Mouse (Mus musculus) CH12.LX (cell line): ENCODE measurements around the gene Rap1a. TPM values are rescaled to one million over a fixed set of nuclear protein-coding genes. Genes with fewer than 3 reads are reported as not detected.
A peak's percentile ranks its signal among the peaks of the same experiment; 100 is the strongest.

ENCODE experiments used
- DNase-seq: peaks from one replicate; pipeline ENCODE4 v3.0.0-alpha.2; 2013; ENCODE audit errors: extremely low read depth
- H3K27ac ChIP-seq: 2 replicates; pipeline ENCODE4 v1.5.1; 2012; ENCODE audit warnings: low read depth, mild to moderate bottlenecking, control low read depth, moderate library complexity; ENCODE audit not compliant: insufficient read depth
- H3K27me3 ChIP-seq: replicated peaks from 2 replicates; pipeline ENCODE3; 2012; ENCODE audit warnings: inconsistent platforms
- H3K36me3 ChIP-seq, 2 experiments: replicated peaks in 1 of 2; 2 replicates each; pipeline versions ENCODE3 to v1.6.1; 2012; ENCODE audit warnings: inconsistent platforms in 1 of 2, low read length in 1 of 2, mild to moderate bottlenecking in 1 of 2, mixed read lengths in 1 of 2, moderate library complexity in 1 of 2; ENCODE audit not compliant: control insufficient read depth in 1 of 2, insufficient read depth in 1 of 2
- H3K4me1 ChIP-seq, 2 experiments: 2 replicates each; pipeline ENCODE4 v1.6.1; 2012; ENCODE audit warnings: inconsistent platforms in 1 of 2, moderate library complexity in 1 of 2; ENCODE audit not compliant: insufficient read depth in 2 of 2, control insufficient read depth in 1 of 2
- H3K4me2 ChIP-seq: 2 replicates; pipeline ENCODE4 v1.6.1; 2012; ENCODE audit warnings: low read depth, mild to moderate bottlenecking, control low read depth; ENCODE audit not compliant: poor library complexity, insufficient read depth, severe bottlenecking
- H3K4me3 ChIP-seq, 3 experiments: fragments of 150-350 bp in 1 of 3; sonication (generic) in 1 of 3; replicated peaks in 1 of 3; 2 replicates each; pipeline versions ENCODE3 to v1.5.1; 2011 to 2012; ENCODE audit warnings: low read depth in 2 of 3, low read length in 2 of 3, mild to moderate bottlenecking in 2 of 3, moderate library complexity in 2 of 3, control low read depth in 1 of 3, improper control_type of control experiment in 1 of 3, inconsistent platforms in 1 of 3, mixed read lengths in 1 of 3; ENCODE audit not compliant: poor library complexity in 1 of 3
- H3K79me2 ChIP-seq: replicated peaks from 2 replicates; pipeline ENCODE4 v1.6.1; 2012; ENCODE audit warnings: mild to moderate bottlenecking, moderate library complexity; ENCODE audit not compliant: control insufficient read depth, poor library complexity, insufficient read depth, severe bottlenecking; ENCODE audit errors: extremely low read depth
- H3K9ac ChIP-seq: 2 replicates; pipeline ENCODE4 v1.6.1; 2012; ENCODE audit warnings: low read depth, mild to moderate bottlenecking, control low read depth, moderate library complexity; ENCODE audit not compliant: insufficient read depth
- H3K9me3 ChIP-seq: replicated peaks from 2 replicates; pipeline ENCODE3; 2012; ENCODE audit warnings: low read length, inconsistent platforms, mixed read lengths
- BHLHE40 ChIP-seq: IDR thresholded peaks from 2 replicates; pipeline ENCODE4 v1.6.1; 2011; ENCODE audit warnings: mild to moderate bottlenecking, low read depth, low read length, improper control_type of control experiment
- CHD1 ChIP-seq: IDR thresholded peaks from 2 replicates; pipeline ENCODE4 v1.6.1; 2012; ENCODE audit warnings: low read depth, low read length, improper control_type of control experiment, inconsistent platforms
- CHD2 ChIP-seq: IDR thresholded peaks from 2 replicates; pipeline ENCODE4 v1.6.1; 2011; ENCODE audit warnings: low read length, improper control_type of control experiment
- CTCF ChIP-seq, 2 experiments: IDR thresholded peaks in 1 of 2; conservative IDR thresholded peaks in 1 of 2; 2 replicates each; pipeline ENCODE4 v1.5.1; 2011 to 2012; ENCODE audit warnings: low read depth in 2 of 2, low read length in 2 of 2, improper control_type of control experiment in 1 of 2, inconsistent platforms in 1 of 2, mild to moderate bottlenecking in 1 of 2, moderate library complexity in 1 of 2
- E2F4 ChIP-seq: IDR thresholded peaks from 2 replicates; pipeline ENCODE4 v1.6.1; 2011; ENCODE audit warnings: low read depth, low read length, improper control_type of control experiment; ENCODE audit not compliant: insufficient replicate concordance
- ELF1 ChIP-seq: IDR thresholded peaks from 2 replicates; pipeline ENCODE4 v1.6.1; 2014; ENCODE audit warnings: low read depth, mild to moderate bottlenecking, inconsistent platforms, low read length, improper control_type of control experiment
- ETS1 ChIP-seq: conservative IDR thresholded peaks from 2 replicates; pipeline ENCODE4 v1.6.1; 2012; ENCODE audit warnings: low read depth, mild to moderate bottlenecking, inconsistent platforms, low read length, improper control_type of control experiment, moderate library complexity
- GABPA ChIP-seq: IDR thresholded peaks from 2 replicates; pipeline ENCODE4 v1.6.1; 2012; ENCODE audit warnings: low read depth, low read length, improper control_type of control experiment, inconsistent platforms; ENCODE audit not compliant: insufficient replicate concordance
- HCFC1 ChIP-seq: IDR thresholded peaks from 2 replicates; pipeline ENCODE4 v1.6.1; 2012; ENCODE audit warnings: low read depth, mild to moderate bottlenecking, inconsistent platforms, low read length, improper control_type of control experiment
- IRF4 ChIP-seq: IDR thresholded peaks from 2 replicates; pipeline ENCODE4 v1.6.1; 2014; ENCODE audit warnings: low read depth, mild to moderate bottlenecking, inconsistent platforms, low read length, improper control_type of control experiment
- JUN ChIP-seq: IDR thresholded peaks from 2 replicates; pipeline ENCODE4 v1.6.1; 2011; ENCODE audit warnings: low read depth, mild to moderate bottlenecking, low read length, improper control_type of control experiment, moderate library complexity; ENCODE audit not compliant: insufficient read depth
- JUND ChIP-seq: conservative IDR thresholded peaks from 2 replicates; pipeline ENCODE4 v1.6.1; 2011; ENCODE audit warnings: low read depth, low read length, improper control_type of control experiment
- KAT2A ChIP-seq: IDR thresholded peaks from 2 replicates; pipeline ENCODE4 v1.6.1; 2012; ENCODE audit warnings: low read length, improper control_type of control experiment, inconsistent platforms; ENCODE audit not compliant: insufficient replicate concordance
- MAFK ChIP-seq: IDR thresholded peaks from 2 replicates; pipeline ENCODE4 v1.6.1; 2011; ENCODE audit warnings: low read length, improper control_type of control experiment; ENCODE audit not compliant: insufficient replicate concordance
- MAX ChIP-seq: IDR thresholded peaks from 2 replicates; pipeline ENCODE4 v1.6.1; 2011; ENCODE audit warnings: low read length, improper control_type of control experiment
- MAZ ChIP-seq: IDR thresholded peaks from 2 replicates; pipeline ENCODE4 v1.6.1; 2012; ENCODE audit warnings: low read depth, mild to moderate bottlenecking, inconsistent platforms, low read length, improper control_type of control experiment, moderate library complexity
- MEF2A ChIP-seq: IDR thresholded peaks from 2 replicates; pipeline ENCODE4 v1.6.1; 2014; ENCODE audit warnings: low read depth, mild to moderate bottlenecking, inconsistent platforms, low read length, improper control_type of control experiment, borderline replicate concordance
- MXI1 ChIP-seq: IDR thresholded peaks from 2 replicates; pipeline ENCODE4 v1.6.1; 2011; ENCODE audit warnings: mild to moderate bottlenecking, low read depth, low read length, improper control_type of control experiment
- MYC ChIP-seq: IDR thresholded peaks from 2 replicates; pipeline ENCODE4 v1.6.1; 2011; ENCODE audit warnings: low read depth, mild to moderate bottlenecking, improper control_type of control experiment, low read length
- NELFE ChIP-seq: IDR thresholded peaks from 2 replicates; pipeline ENCODE4 v1.6.1; 2011; ENCODE audit warnings: low read depth, low read length, improper control_type of control experiment
- NRF1 ChIP-seq: IDR thresholded peaks from 2 replicates; pipeline ENCODE4 v1.6.1; 2014; ENCODE audit warnings: low read depth, mild to moderate bottlenecking, inconsistent platforms, low read length, improper control_type of control experiment, moderate library complexity
- PAX5 ChIP-seq: IDR thresholded peaks from 2 replicates; pipeline ENCODE4 v1.6.1; 2012; ENCODE audit warnings: low read length, inconsistent platforms, mixed read lengths
- POLR2A ChIP-seq: IDR thresholded peaks from 2 replicates; pipeline ENCODE4 v1.6.1; 2011; ENCODE audit warnings: low read depth, mild to moderate bottlenecking, improper control_type of control experiment, low read length
- POLR2AphosphoS2 ChIP-seq: IDR thresholded peaks from 2 replicates; pipeline ENCODE4 v1.6.1; 2011; ENCODE audit warnings: low read depth, low read length, improper control_type of control experiment
- RAD21 ChIP-seq: IDR thresholded peaks from 2 replicates; pipeline ENCODE4 v1.6.1; 2011; ENCODE audit warnings: low read depth, mild to moderate bottlenecking, low read length, improper control_type of control experiment, moderate library complexity
- RCOR1 ChIP-seq: conservative IDR thresholded peaks from 2 replicates; pipeline ENCODE4 v1.6.1; 2012; ENCODE audit warnings: low read depth, mild to moderate bottlenecking, inconsistent platforms, low read length, improper control_type of control experiment
- SIN3A ChIP-seq: IDR thresholded peaks from 2 replicates; pipeline ENCODE4 v1.6.1; 2012; ENCODE audit warnings: low read length, improper control_type of control experiment, inconsistent platforms
- TBP ChIP-seq: conservative IDR thresholded peaks from 2 replicates; pipeline ENCODE4 v1.6.1; 2011; ENCODE audit warnings: low read depth, low read length, improper control_type of control experiment
- TCF12 ChIP-seq: IDR thresholded peaks from 2 replicates; pipeline ENCODE4 v1.6.1; 2014; ENCODE audit warnings: low read depth, mild to moderate bottlenecking, inconsistent platforms, low read length, improper control_type of control experiment
- UBTF ChIP-seq: IDR thresholded peaks from 2 replicates; pipeline ENCODE4 v1.6.1; 2012; ENCODE audit warnings: low read depth, mild to moderate bottlenecking, inconsistent platforms, low read length, improper control_type of control experiment, moderate library complexity
- USF1 ChIP-seq: IDR thresholded peaks from 2 replicates; pipeline ENCODE4 v1.6.1; 2014; ENCODE audit warnings: low read depth, mild to moderate bottlenecking, inconsistent platforms, low read length, improper control_type of control experiment
- USF2 ChIP-seq: conservative IDR thresholded peaks from 2 replicates; pipeline ENCODE4 v1.6.1; 2011; ENCODE audit warnings: low read depth, low read length, improper control_type of control experiment
- ZC3H11A ChIP-seq: IDR thresholded peaks from 2 replicates; pipeline ENCODE4 v1.6.1; 2012; ENCODE audit warnings: low read depth, mild to moderate bottlenecking, inconsistent platforms, low read length, improper control_type of control experiment
- ZKSCAN1 ChIP-seq: IDR thresholded peaks from 2 replicates; pipeline ENCODE4 v1.6.1; 2012; ENCODE audit warnings: low read depth, inconsistent platforms, low read length, improper control_type of control experiment, borderline replicate concordance
- ZMIZ1 ChIP-seq: IDR thresholded peaks from 2 replicates; pipeline ENCODE4 v1.6.1; 2012; ENCODE audit warnings: low read depth, mild to moderate bottlenecking, inconsistent platforms, low read length, improper control_type of control experiment
- ZNF384 ChIP-seq: IDR thresholded peaks from 2 replicates; pipeline ENCODE4 v1.6.1; 2012; ENCODE audit warnings: low read depth, low read length, improper control_type of control experiment, inconsistent platforms
- dilution Hi-C: fragments of 300-500 bp; cut with MboI; formaldehyde crosslinking; loops from 2 replicates; pipeline ENCODE4 v1.14.3; 2020; ENCODE audit warnings: low sequenced_read_pairs; ENCODE audit not compliant: extremely low pct_unique_long_range_greater_than_20kb, extremely low pct_ligation_motif_present
- in situ Hi-C: fragments of 300-500 bp; cut with MboI; formaldehyde crosslinking; loops from 3 replicates; pipeline ENCODE4 v1.14.3; 2019; ENCODE audit warnings: low sequenced_read_pairs, low pct_ligation_motif_present, low pct_unique_long_range_greater_than_20kb, mixed read lengths
- polyA plus RNA-seq: library from polyadenylated mRNA; unstranded; fragments of >175 nt; gene quantifications from 2 replicates; pipeline ENCODE4 v1.2.1, GENCODE M21; 2012; ENCODE audit warnings: low read depth; ENCODE audit not compliant: insufficient read length
- total RNA-seq, 2 experiments: library from RNA; depleted of rRNA; stranded (reverse); fragments of 300-350 nt in 1 of 2; fragments of >200 nt in 1 of 2; gene quantifications; 2 replicates each; pipeline ENCODE4 v1.2.3; 2012 to 2014

The Rap1a gene
- 63.3 and 116 TPM in 2 replicates for total RNA-seq (2012; rRNA removed)
- 209 and 234 TPM in 2 replicates for total RNA-seq (2014; rRNA removed)
- polyA plus RNA-seq = 222 and 250 TPM in 2 replicates

- Histone ChIP-seq H3K27me3 (no peaks in the 10 kb centered on the region), H3K27ac (peak within 1 kb of the TSS; percentile 89), H3K36me3 (no peaks in the 10 kb centered on the region), H3K4me3 (peak within 1 kb of the TSS; percentile 76 to 83 (median 78)), H3K4me1 (peaks cover 11 to 35% of the 10 kb centered on the region in 2 experiments), H3K79me2 (peaks cover 39% of the 10 kb centered on the region), H3K9ac (peak within 1 kb of the TSS; percentile 94), H3K4me2 (peak within 1 kb of the TSS; percentile 72), H3K9me3 (no peaks in the 10 kb centered on the region)
- in situ Hi-C loops (loop anchor here (25.0 kb wide), 1 partner anchor 114 kb away; the partner anchor contains the start of gene Ddx20), dilution Hi-C loops (no loop called here)
- peak; percentile 78 for DNase-seq
- TF ChIP-seq KAT2A (no peak), IRF4 (no peak), CTCF (conservative IDR thresholded peaks at IDR 0.05 in 1 of 2, IDR thresholded peaks at IDR 0.05 in 1 of 2; ENCODE audit: low read depth in 2 of 2, low read length in 2 of 2) (no peak), RCOR1 (no peak), GABPA (no peak), HCFC1 (peak; percentile 32), MAX (0 out of 2 replicates have a peak, but pooled peaks have one; percentile 19), MEF2A (peak; percentile 56; the same call in 1 of the 2 replicates), ZKSCAN1 (peak; percentile 20; the same call in 1 of the 2 replicates), UBTF (0 out of 2 replicates have a peak, but pooled peaks have one; percentile 35), E2F4 (no peak), ZNF384 (peak; percentile 66), PAX5 (no peak), JUN (no peak), POLR2AphosphoS2 (no peak), MXI1 (no peak), MAZ (peak; percentile 94), USF1 (no peak), TBP (peak; percentile 95), CHD1 (no peak; the same call in 1 of the 2 replicates), CHD2 (0 out of 2 replicates have a peak, but pooled peaks have one; percentile 32), NELFE (peak; percentile 74), SIN3A (peak; percentile 69; the same call in 1 of the 2 replicates), NRF1 (peak; percentile 24; the same call in 1 of the 2 replicates), POLR2A (peak; percentile 75), MYC (peak; percentile 55; the same call in 1 of the 2 replicates), ETS1 (peak; percentile 34; the same call in 1 of the 2 replicates), BHLHE40 (no peak), TCF12 (0 out of 2 replicates have a peak, but pooled peaks have one; percentile 24), ELF1 (peak; percentile 58; the same call in 1 of the 2 replicates), MAFK (no peak), USF2 (no peak), RAD21 (no peak; the same call in 1 of the 2 replicates), ZMIZ1 (0 out of 2 replicates have a peak, but pooled peaks have one; percentile 50), ZC3H11A (no peak), JUND (no peak)
These were observed at the start of gene Rap1a for GRCm38 (mm10) chr3:105801191-105802166. Gene Rap1a, minus strand, starts transcription at chr3:105801336.
